Mouse (Mus musculus) monocyte, adult 2 months (primary cell): ENCODE results near the gene Ppp2r5c.

ENCODE experiments used
- DNase-seq, 2 experiments: peaks; one replicate each; pipeline ENCODE4 v3.0.0; 2022; ENCODE audit warnings: low spot score in 2 of 2, low read depth in 1 of 2

Gene Ppp2r5c

DNA sequence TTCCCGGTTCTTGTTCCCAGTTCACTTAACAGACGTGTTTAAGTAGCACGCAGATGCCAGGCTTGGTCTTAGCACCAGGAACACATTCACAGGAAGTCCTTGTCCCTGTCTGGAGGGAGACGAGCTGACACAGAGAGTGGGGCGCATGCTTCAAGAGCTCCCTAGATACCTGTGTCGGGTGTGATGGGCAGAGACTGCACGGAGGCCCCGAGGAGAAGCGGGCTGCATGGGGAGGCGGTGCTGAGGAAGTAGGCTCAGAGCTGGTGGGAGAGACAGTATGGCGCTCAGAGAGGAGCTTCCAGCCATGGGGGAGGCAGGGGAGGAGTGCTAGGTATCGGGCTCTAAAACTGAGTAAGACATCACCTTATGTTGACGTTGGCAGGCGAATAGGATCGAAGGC, 103.4 kb downstream of the Ppp2r5c start:
- no peak for DNase-seq

DNA sequence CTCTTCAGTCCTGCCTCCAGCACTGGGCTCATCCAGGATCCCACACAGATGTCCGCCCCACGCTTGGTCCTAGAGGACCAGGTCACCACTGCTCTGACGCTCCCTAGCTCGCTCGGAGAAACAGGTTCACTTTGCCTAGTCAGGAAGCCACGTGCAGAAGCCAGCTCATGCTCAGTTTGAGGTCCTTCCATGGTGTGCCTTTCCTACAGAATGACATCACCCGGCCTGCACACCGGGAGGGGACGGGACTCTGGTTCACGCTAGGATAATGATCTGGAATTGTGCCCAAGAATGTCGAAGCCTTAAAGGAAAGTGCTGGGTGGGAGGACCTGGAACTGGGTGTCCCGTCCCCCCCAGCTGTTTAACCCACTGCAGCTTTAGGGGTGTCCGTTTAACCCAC, 105.2 kb downstream of the Ppp2r5c start:
- no peak for DNase-seq

DNA sequence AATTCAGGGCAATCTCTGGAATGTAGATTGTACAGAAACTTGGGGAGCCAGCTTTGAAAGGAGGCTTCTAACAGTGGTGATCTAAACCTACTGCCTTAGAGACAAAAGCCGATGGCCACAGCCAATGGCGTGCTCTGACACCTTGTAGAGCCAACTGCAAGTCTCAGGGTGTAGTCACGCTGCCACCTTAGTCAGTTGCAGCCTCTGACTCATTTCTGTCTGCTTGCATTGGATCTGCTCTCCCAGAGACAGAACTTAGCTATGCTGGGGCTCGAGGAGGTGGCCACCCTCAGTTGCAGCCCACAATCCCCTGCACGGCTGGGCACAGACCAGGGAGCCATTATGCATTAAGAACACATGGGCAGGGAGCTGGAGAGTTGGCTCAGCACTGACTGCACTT, 106.4 kb downstream of the Ppp2r5c start:
- DNase-seq, result no peak

DNA sequence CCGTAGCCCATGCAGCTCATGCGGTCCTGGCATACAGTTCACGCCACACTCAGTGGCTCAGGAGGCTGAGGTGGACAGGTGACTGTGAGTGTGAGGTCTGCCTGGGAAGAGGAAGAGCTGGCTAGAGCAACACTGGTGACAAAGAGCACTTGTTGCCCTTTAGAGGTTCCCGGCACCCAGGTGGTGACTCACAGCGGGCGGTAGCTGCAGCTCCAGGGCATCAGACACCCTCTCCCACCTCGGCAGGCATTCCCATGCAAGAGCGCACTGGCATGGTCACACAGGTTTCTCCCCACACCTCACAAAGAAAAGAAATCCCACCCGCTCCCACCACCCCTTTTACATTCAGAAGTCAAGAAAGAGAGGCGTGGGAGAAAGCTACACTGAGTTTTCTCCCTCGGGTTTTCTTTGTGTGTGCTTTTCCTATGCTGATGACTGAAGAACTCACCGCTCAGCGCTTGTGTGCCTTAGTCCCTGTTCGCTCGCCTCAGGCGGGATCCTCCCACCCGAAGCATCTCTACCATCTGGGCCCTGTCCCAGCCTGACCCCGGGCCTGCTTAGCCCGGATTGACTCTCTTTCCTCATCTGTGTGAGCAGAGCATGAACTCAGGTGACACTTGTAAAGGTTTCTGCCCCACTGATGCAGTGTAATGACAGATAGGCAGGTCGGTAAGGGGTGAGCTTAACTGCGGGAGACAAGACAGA, 108.8 kb downstream of the Ppp2r5c start:
- no peak for DNase-seq

DNA sequence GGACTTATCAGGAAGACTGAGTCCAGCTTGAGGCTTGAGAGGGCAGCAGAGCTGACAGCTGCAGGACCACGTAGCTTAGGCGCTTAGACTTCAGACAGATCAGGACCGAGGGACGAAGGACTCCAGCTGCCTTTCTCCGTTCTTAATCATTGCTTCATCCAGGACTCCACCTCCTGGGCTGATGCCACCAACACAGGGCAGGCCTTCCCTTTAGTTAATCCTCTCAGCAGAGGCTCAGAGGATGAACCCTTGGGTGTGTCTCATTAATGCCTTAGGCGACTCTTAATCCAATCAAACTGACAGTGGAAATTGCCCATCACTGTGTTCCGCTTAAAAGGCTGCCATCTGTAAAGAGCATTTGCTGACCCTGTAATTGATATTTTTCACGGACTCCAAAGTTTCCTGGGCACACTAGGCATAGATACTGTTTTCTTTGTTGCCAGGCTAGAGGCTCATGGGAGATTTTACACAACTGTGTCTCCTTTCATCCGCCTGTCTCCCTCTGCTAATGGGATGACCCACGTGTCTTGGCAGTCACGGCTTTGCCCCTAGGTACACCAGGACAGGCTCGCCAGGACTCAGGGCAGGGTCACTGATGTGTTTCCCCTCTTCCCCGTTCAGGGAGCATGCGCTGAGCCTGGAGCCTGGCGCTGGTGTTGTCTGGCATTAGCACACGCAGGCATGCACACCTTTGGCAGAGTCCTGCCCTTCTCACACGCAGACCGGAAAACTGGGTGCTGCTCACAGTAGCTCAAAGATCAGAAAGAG, 110.1 kb downstream of the Ppp2r5c start:
- DNase-seq, result no peak

DNA sequence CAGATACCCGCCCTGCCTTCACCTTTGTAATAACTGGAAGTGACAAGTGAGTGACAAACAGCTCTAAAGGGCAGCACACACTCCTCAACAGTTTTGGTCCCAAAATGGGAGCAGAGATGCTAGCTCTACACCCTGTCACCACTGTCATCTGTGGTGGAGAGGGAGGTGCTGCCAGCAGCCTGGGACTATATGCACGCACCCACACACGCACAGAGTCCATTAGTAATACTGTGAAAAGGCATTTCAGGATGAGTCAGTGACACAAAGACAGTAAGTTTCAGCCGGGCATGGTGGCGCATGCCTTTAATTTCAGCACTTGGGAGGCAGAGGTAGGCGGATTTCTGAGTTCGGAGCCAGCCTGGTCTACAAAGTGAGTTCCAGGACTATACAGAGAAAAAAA, 111.3 kb downstream of the Ppp2r5c start:
- DNase-seq, result no peak

DNA sequence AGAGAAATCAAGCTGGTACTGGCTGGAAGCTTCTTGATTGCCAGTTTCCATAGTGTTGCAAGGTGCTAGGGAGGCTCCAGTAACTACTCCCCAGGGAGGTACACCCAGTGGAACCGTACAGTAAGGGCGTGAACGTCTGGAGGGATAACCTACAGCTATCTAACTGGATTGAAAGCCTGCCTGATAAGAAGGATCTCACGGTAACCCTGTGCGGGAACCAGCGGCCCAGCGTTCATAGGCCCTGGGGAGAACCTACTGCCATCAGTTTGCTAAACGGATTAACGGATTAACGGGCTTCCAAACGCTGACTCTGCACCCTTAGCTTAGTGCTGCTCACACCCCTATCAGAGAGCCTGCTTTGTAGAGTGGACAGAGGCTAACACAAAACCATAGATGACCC, 116.5 kb downstream of the Ppp2r5c start:
- no peak for DNase-seq

DNA sequence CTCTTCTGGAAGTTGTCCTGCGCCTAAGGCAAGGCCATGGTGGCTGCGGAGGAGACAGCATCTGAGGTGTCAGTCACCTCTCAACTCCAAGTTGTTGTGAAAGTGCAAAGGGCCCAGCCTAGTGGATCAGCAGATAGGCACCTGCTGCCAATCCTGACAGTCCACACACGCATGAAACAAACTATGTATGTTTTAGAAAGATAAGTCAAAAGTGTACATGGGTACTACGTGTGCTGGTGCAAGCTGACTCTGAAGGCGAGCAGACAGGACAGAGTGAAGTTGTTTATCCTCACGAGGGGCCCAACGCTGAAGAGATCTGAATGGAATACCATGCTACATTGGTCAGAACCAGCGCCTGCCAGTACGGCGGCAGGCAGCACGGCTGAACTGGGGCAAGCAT, 117.9 kb downstream of the Ppp2r5c start:
- no peak for DNase-seq

DNA sequence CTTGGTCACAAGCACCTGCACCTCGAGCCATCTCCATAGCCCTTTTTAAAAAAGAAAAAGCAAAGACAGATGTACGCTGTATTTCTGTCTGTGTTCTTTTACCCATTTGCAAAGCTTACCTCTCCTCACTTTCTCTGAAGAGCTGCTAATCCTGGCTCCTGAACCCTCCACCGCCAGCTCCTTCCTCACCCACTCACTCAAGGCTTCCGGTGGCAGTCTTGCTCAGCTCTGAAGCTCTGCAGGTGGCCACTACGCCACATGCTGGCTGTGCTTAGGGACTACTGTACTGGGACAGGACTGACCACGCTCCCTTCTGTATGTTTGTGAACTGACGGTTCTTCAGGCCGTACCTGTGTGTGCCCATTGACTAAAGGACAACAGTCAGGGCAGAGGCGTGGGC, 119.4 kb downstream of the Ppp2r5c start:
- DNase-seq, result no peak

DNA sequence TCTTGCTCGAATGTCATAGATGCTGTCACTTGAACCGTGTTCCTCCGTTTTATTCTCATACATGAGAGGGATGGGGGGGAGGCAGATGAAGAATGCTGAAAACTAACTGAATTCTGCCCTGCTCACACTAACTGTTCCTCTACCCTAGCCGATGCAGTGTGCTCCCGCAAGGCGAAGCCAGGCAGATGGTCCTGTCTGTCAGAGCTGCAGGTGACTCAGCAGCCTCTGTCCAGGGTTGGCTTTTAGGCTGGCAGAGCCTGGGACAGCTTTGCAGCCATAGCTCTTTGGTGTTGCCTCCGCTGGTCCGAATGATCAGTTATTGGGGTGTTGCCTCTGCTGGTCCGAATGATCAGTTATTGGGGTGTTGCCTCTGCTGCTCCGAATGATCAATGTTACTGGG, 124.1 kb downstream of the Ppp2r5c start:
- no peak for DNase-seq

DNA sequence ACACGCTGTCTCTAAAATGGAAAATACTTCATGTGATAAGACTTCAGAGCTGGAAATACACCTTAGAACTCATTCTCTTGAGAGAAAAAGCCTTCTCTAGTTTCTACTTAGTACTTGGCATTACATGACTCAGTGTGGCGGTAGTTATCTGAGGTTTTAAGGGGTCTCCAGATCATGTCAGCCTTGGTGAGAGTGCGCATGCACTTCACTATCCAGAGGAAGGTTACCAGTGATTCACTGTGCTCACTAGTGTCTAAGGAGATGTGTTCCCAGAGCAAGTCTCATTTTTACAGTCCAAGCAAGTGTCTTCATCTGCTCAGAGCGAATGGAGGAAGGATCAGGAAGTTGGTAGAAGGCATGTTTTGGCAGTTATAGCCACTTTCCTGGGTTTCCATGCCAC, 125.4 kb downstream of the Ppp2r5c start:
- no peak for DNase-seq

DNA sequence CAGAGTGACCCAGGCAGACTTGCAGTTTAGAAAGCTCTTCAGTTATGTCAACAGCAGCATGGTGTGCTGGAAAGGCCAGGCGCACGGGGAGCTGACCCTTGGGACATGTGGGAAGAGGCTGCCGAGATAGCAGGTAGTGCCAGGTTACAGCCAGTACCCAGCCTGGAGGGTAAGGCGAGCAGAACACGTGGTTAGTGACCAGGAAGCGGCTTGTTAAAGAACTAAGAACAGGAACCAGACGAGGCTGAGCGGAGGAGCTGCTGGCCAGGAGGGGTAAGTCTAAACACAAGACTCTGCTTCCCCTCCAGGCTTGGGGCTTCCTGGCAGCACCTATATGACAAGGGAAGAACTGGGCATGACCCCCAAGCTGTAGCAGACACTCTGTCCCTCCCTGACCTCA, 126.7 kb downstream of the Ppp2r5c start:
- DNase-seq, result no peak

DNA sequence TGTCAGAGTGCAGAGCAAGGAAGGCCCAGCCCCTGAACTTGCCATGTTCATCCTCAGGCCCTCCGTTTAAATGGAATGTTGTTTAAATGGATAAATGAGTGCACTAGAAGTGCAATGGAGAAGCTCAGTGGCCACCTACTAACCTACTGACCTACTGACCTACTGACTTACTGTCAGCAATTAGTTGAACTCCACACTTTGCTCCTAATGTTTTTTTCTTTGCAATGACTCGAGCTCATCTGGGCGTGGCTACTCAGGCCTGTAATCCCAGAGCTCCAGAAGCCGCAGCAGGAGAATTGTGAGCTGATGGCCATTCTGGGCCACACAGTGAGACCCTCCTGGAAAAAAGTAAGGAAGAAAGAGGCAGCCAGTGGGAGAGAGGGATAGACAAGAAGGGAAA, 129.0 kb downstream of the Ppp2r5c start:
- DNase-seq, result no peak

DNA sequence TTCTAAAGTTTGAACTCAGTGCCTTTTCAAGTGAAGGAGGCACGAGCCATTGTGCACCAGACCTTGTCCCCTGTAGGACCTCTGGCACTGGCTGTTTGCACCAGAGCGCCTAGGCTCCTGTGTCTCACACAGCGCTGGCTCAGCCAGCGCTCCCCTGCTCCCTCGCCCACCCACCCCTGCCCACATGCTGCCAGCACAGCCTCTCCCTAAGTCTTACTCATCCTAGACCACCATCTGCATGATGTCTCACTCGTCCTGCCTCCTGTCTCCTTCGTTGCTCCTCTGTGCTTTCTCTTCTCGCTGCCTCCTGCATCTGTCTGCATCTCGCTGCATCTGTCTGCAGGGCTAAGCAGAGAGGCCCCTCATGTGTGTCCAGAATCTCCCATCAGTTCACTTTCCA, 131.4 kb downstream of the Ppp2r5c start:
- DNase-seq, result no peak

DNA sequence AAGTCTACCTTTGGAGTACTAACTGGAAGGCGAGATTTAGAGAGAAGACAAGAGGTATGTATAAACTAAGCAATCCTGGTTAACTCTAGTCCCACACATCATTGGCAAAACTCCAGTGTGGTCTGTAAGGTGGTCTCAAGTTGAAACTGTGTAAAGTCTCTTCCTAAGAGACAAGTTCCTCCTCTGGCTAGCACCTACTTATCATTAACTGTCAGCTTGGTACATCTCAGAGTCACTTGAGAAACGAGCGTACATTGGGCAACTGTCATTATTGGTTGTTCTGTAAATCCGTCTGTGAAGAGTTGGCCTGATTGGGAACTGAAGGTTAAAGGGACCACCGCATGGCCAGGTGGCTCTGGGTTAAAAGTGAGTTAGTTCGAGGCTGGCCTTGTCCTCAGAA, 141.7 kb downstream of the Ppp2r5c start:
- no peak for DNase-seq

DNA sequence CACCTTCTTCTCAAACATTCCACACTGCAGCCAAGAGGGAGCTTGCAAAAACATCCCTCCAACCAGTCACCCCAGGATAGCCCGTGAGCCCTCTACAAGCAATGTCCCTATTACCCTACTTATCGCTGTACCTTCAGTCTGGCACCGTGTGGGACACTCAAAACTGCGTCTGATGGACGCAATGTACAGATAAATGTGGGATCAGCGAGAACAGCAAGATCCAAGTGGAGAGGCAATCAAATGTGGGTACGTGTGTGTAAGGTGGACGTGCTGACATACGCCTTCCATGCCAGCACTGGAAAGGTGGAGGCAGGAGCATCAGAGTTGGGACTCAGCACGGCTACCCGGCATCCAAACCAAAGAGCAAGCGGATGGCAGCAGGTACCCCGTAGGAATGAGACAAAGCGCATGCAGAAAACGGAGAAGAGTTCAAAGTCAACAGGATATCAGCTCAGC, 143.9 kb downstream of the Ppp2r5c start:
- DNase-seq, result no peak

DNA sequence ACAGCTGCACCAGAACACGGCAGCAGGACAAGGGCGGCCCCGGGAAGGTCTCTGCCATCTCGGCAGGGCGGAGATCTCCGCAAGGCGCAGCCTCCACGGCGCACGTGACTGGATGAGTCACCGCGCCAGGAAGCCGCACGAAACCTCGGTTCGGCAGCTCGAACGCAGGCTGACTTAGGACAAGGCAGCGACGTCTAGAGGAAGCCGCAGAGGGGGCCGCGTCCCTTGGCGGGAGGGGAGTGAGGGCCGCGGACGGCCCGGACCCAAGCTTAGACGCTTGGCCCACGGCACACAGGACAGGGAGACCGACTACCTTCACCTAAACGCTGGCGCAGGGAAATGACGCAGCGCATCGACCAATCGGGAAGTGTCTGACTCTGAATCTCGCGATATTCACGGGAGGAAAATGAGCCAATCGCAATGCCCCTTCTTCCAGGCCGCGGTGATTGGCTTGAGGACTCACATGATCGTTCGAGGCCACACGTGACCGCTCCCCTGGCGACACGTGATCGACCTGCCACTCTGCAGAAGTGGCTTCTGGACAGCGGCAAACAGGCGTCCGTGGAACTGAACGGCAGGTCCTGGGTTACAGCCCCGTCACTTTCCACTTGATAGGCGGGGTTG, 144.5 kb downstream of the Ppp2r5c start:
- DNase-seq, result peak; percentile 94 to 95

DNA sequence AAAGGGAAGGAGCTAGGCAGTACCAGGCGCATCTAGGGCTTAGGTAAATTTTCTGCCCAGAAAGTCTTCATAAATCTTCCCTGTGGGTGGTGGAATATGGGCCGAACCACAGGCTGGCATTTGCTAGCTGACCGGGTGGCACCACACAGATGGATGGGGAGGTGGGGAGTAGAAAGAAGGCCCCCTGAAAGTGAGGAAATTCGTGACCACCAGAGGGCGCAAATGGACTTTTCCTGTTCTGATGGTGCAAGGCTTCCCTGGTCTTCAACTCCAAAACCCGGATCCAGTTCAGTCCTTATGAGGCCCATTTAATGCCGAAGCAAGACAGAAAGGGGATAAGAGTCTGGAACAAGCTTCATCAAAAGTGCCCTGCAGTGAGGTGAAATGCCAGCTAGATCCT, 151.6 kb downstream of the Ppp2r5c start:
- peak in 1 of 2 experiments; percentile 40 for DNase-seq

DNA sequence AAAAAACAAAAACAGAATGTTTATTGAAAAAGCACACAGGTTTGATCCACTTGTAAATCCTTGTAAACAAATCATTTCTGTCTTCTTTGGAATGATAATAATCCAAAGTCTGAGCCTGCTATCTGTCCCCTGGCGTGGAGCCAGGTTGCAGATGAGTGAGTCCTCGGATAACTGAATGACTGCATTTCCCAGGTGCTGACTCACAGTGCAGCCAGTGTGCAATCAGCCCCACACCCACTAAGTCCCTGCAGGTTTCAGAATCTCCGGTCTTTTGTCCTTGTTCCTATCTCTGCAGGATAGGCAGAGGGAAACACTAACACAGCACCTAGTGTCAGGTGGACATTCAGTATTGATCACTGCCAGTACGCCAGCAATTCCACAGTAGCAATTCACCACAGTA, 152.9 kb downstream of the Ppp2r5c start:
- DNase-seq, result no peak

DNA sequence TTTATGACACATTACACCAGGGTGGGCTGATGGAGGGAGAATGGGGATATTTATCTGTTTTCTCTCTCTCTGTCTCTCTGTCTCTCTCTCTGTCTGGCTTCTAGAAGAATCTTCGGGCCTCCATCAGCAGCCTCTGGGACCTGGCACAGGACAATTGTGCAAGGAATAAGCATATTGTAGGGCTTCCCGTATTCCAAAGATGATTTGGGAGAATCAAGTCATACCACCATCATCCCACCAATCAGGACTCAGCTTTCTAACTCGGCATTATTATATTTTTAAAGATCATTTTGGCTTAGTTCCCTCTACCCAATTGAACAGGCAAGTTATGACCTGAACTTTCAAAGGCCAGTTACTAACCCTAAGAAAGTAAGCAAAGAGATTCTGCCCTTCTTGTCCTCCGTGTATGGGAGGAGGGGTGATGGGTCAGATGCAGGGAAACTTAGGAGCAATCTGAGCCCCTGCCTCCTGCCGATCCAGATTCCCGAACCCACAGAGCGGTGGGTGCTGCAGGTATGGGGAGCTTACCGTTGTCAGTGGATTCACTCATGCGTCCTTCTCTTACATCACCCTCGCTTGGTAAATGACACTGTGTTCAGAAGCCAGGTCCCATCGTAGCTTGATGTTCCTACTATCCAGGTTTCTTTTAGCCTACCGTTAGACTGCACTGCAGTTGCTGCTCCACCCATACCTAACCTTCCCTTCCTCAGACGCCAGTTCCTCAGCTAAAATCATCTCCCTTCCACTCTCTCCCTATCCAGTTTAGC, 153.5 kb downstream of the Ppp2r5c start:
- no peak for DNase-seq
